Mouse (Mus musculus): Measurements from ENCODE around the gene Gm7879. TPM values are rescaled to one million over a fixed set of nuclear protein-coding genes. Genes with fewer than 3 reads are reported as not detected.
"Not testable (repeated sequence)": the region's sequence is repeated elsewhere in the genome, so short reads cannot be mapped to it uniquely, and the experiment has no call there.

The Gm7879 gene
- total RNA-seq (2014; fragmentation: Nextera tagmentation) (1.3 and 1.6 TPM in 2 replicates), total RNA-seq (2017) (6.2 and 6.6 TPM in 2 replicates), polyA plus RNA-seq (2012) (0.18 TPM in 1 of 2 replicates, not detected in the other)

- not testable (repeated sequence) for H3K4me1 ChIP-seq (ENCODE audit: insufficient read depth, low read depth, low read length); DNase-seq (ENCODE audit: low spot score); H3K27me3 ChIP-seq (ENCODE audit: insufficient read depth, low read length); H3K9me3 ChIP-seq (replicated peaks); H3K4me3 ChIP-seq (ENCODE audit: low read depth, low read length); H3K36me3 ChIP-seq (replicated peaks); ATAC-seq (ENCODE audit: extremely low read depth, insufficient number of reproducible peaks, low FRiP score, poor library complexity, severe bottlenecking)
These were observed at the start of gene Gm7879 for GRCm38 (mm10) chr5:43912844-43913243. Gene Gm7879 (plus strand): TSS chr5:43913144.

GRCm38 (mm10) chr5:43863642-43864041, 49.3 kb upstream of the Gm7879 start:
- no peaks in the 10 kb centered on the region for H3K4me1 ChIP-seq (ENCODE audit: insufficient read depth, low read depth, low read length)
- no peaks in the 10 kb centered on the region for H3K36me3 ChIP-seq (replicated peaks)
- ATAC-seq (ENCODE audit: extremely low read depth, insufficient number of reproducible peaks, low FRiP score, poor library complexity, severe bottlenecking), result no peak
- TF ChIP-seq GATA2 (IDR thresholded peaks at IDR 0.05; ENCODE audit: borderline replicate concordance, low read depth, low read length) (no peak), CTCF (IDR thresholded peaks at IDR 0.05; ENCODE audit: low read depth, low read length) (no peak), GATA1 (IDR thresholded peaks at IDR 0.05; ENCODE audit: borderline replicate concordance, low read length) (no peak), POLR2AphosphoS5 (IDR thresholded peaks at IDR 0.05; ENCODE audit: insufficient replicate concordance, low read depth, low read length) (no peak), TAL1 (conservative IDR thresholded peaks at IDR 0.05; ENCODE audit: low read depth, low read length) (no peak)
- no peak for DNase-seq (ENCODE audit: low spot score)
- H3K4me3 ChIP-seq (ENCODE audit: low read depth, low read length), result no peak overlapping the region
- peaks cover 2% of the 10 kb centered on the region; the same call in 1 of the 2 replicates for H3K27me3 ChIP-seq (ENCODE audit: insufficient read depth, low read length)
- H3K9me3 ChIP-seq (replicated peaks), result no peaks in the 10 kb centered on the region

- ATAC-seq (ENCODE audit: extremely low read depth, insufficient number of reproducible peaks, low FRiP score, poor library complexity, severe bottlenecking) (no peak), DNase-seq (ENCODE audit: low spot score) (no peak)
- Histone ChIP-seq H3K9me3 (replicated peaks) (no peaks in the 10 kb centered on the region), H3K4me1 (ENCODE audit: insufficient read depth, low read depth, low read length) (no peaks in the 10 kb centered on the region; the same call in 1 of the 2 replicates), H3K36me3 (replicated peaks) (no peaks in the 10 kb centered on the region), H3K4me3 (ENCODE audit: low read depth, low read length) (no peak overlapping the region), H3K27me3 (ENCODE audit: insufficient read depth, low read length) (peaks cover 8% of the 10 kb centered on the region; the same call in 1 of the 2 replicates)
- TF ChIP-seq TAL1 (conservative IDR thresholded peaks at IDR 0.05; ENCODE audit: low read depth, low read length), result no peak
- no peak for TF ChIP-seq CTCF (IDR thresholded peaks at IDR 0.05; ENCODE audit: low read depth, low read length)
- no peak for TF ChIP-seq GATA2 (IDR thresholded peaks at IDR 0.05; ENCODE audit: borderline replicate concordance, low read depth, low read length)
- TF ChIP-seq GATA1 (IDR thresholded peaks at IDR 0.05; ENCODE audit: borderline replicate concordance, low read length), result no peak
These were observed 47.6 kb upstream of the Gm7879 start for GRCm38 (mm10) chr5:43865316-43865715.

- TF ChIP-seq GATA1 (IDR thresholded peaks at IDR 0.05; ENCODE audit: borderline replicate concordance, low read length) (no peak), POLR2AphosphoS5 (IDR thresholded peaks at IDR 0.05; ENCODE audit: insufficient replicate concordance, low read depth, low read length) (no peak), CTCF (IDR thresholded peaks at IDR 0.05; ENCODE audit: low read depth, low read length) (no peak), TAL1 (conservative IDR thresholded peaks at IDR 0.05; ENCODE audit: low read depth, low read length) (no peak), GATA2 (IDR thresholded peaks at IDR 0.05; ENCODE audit: borderline replicate concordance, low read depth, low read length) (no peak)
- peaks cover 8% of the 10 kb centered on the region; the same call in 1 of the 2 replicates for H3K27me3 ChIP-seq (ENCODE audit: insufficient read depth, low read length)
- no peaks in the 10 kb centered on the region for H3K9me3 ChIP-seq (replicated peaks)
- no peaks in the 10 kb centered on the region; the same call in 1 of the 2 replicates for H3K4me1 ChIP-seq (ENCODE audit: insufficient read depth, low read depth, low read length)
- H3K4me3 ChIP-seq (ENCODE audit: low read depth, low read length), result no peak within 1 kb of the TSS
- DNase-seq (ENCODE audit: low spot score) (no peak), ATAC-seq (ENCODE audit: extremely low read depth, insufficient number of reproducible peaks, low FRiP score, poor library complexity, severe bottlenecking) (no peak)
- H3K36me3 ChIP-seq (replicated peaks), result no peaks in the 10 kb centered on the region
These were observed 44.7 kb upstream of the Gm7879 start, which contains the start of gene Cd38 for GRCm38 (mm10) chr5:43868253-43868652. Gene Cd38 (plus strand): TSS chr5:43868553.

- Histone ChIP-seq H3K36me3 (replicated peaks) (no peaks in the 10 kb centered on the region), H3K27me3 (ENCODE audit: insufficient read depth, low read length) (peaks cover 8% of the 10 kb centered on the region; the same call in 1 of the 2 replicates), H3K4me1 (ENCODE audit: insufficient read depth, low read depth, low read length) (no peaks in the 10 kb centered on the region; the same call in 1 of the 2 replicates), H3K9me3 (replicated peaks) (no peaks in the 10 kb centered on the region), H3K4me3 (ENCODE audit: low read depth, low read length) (no peak overlapping the region)
- no peak for DNase-seq (ENCODE audit: low spot score)
- no peak for ATAC-seq (ENCODE audit: extremely low read depth, insufficient number of reproducible peaks, low FRiP score, poor library complexity, severe bottlenecking)
- no peak for TF ChIP-seq GATA1 (IDR thresholded peaks at IDR 0.05; ENCODE audit: borderline replicate concordance, low read length)
- TF ChIP-seq TAL1 (conservative IDR thresholded peaks at IDR 0.05; ENCODE audit: low read depth, low read length), result no peak
- no peak for TF ChIP-seq GATA2 (IDR thresholded peaks at IDR 0.05; ENCODE audit: borderline replicate concordance, low read depth, low read length)
- TF ChIP-seq POLR2AphosphoS5 (IDR thresholded peaks at IDR 0.05; ENCODE audit: insufficient replicate concordance, low read depth, low read length), result no peak
- no peak for TF ChIP-seq CTCF (IDR thresholded peaks at IDR 0.05; ENCODE audit: low read depth, low read length)
These were observed 44.0 kb upstream of the Gm7879 start for GRCm38 (mm10) chr5:43868711-43869600.

- H3K4me3 ChIP-seq (ENCODE audit: low read depth, low read length), result no peak overlapping the region
- no peaks in the 10 kb centered on the region; the same call in 1 of the 2 replicates for H3K4me1 ChIP-seq (ENCODE audit: insufficient read depth, low read depth, low read length)
- no peaks in the 10 kb centered on the region for H3K9me3 ChIP-seq (replicated peaks)
- peaks cover 8% of the 10 kb centered on the region; the same call in 1 of the 2 replicates for H3K27me3 ChIP-seq (ENCODE audit: insufficient read depth, low read length)
- DNase-seq (ENCODE audit: low spot score) (no peak), ATAC-seq (ENCODE audit: extremely low read depth, insufficient number of reproducible peaks, low FRiP score, poor library complexity, severe bottlenecking) (no peak)
- TF ChIP-seq GATA2 (IDR thresholded peaks at IDR 0.05; ENCODE audit: borderline replicate concordance, low read depth, low read length) (no peak), CTCF (IDR thresholded peaks at IDR 0.05; ENCODE audit: low read depth, low read length) (no peak), TAL1 (conservative IDR thresholded peaks at IDR 0.05; ENCODE audit: low read depth, low read length) (no peak)
- H3K36me3 ChIP-seq (replicated peaks), result no peaks in the 10 kb centered on the region
These were observed 41.1 kb upstream of the Gm7879 start for GRCm38 (mm10) chr5:43871845-43872244.
